Mouse (Mus musculus): ENCODE results near the gene Rnf150.

DNA sequence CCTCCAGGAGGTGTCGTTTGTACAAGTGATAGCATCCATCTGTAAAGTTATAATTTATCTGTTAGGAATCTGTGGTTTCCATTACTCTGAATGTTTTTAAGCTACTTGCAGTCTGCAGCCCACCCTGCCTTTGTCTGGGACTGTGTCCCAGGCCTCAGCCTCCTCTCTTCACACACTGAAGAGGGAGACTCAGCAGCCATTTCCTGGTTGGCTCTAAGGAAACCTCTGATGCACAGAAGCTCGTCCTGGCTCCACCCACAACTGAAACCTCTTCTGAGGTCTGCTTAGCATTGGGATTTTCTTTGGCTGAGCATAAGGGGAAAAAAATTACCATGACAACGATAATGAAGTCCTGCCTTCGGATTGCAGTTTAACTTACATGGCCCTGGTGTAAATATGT, 110.2 kb downstream of the Rnf150 start:
- TF ChIP-seq CTCF (IDR thresholded peaks at IDR 0.05; ENCODE audit: low read depth, low read length) (no peak), POLR2A (IDR thresholded peaks at IDR 0.05; ENCODE audit: extremely low read depth, insufficient read depth, low read length) (no peak)

All from liver, adult 2 months (tissue).